In the genomic region with DNA sequence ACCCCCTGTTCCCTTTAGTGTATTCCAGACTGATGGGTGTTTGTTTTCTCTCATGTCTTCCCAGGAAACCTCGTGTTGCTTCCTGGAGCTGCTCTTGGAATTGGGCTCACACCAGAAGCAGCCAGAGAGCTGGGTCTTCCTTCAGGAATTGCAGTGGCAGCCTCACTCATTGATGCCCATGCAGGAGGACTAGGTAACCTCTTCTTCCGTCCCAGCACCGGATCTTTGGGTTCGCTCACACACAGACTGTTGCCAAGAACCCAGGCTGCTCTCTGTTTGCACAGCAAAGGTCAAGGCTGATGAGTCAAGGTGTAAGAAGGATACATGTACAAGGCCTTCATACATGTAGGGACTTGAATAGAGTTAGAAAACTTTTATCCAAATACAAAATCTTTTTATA, we compare ENCODE assay signal across 14 mouse cellular contexts.
DNase-seq lines count a peak whose midpoint lies in the region; ATAC-seq and TF ChIP-seq lines count a peak whose summit lies in the region.
"Had no signal": no experiment of that assay in that cellular context is flagged by ENCODE, and none has a peak within 500 bp of the region (broad histone marks: within the 10 kb centered on the region; RNA-seq: fewer than 3 reads in every experiment).

No protein-coding gene starts in this region.

- H3K27ac ChIP-seq in heart, embryonic 13.5 days (replicated peaks): peak overlapping the region; percentile 58; the same call in 1 of the 2 replicates
- H3K27ac ChIP-seq in heart, postnatal 0 days (ENCODE audit: low read depth): peak overlapping the region; percentile 51
- peak overlapping the region; percentile 53 for H3K27ac ChIP-seq in liver, embryonic 13.5 days
- H3K27ac ChIP-seq: forebrain, embryonic 10.5 days; midbrain, embryonic 13.5 days; neural tube, embryonic 13.5 days had no signal

- TF ChIP-seq CTCF in heart, postnatal 0 days (IDR thresholded peaks at IDR 0.05; ENCODE audit: low read depth): no peak

- DNase-seq in heart, adult 8-10 months (ENCODE audit: low spot score): no peak
- peak; percentile 83 for DNase-seq in adrenal gland, adult 2 months
- no peak for DNase-seq in heart, postnatal 0 days (ENCODE audit: low spot score)
- no peak for DNase-seq in liver, embryonic 13.5 days
- DNase-seq in spleen, postnatal 4 days (ENCODE audit: low spot score in 2 of 2): no peak
- no peak for DNase-seq in gastrocnemius, postnatal 14 days
- DNase-seq: cerebellum, adult 11-12 months; gastrocnemius, postnatal 36 days; lung, postnatal 10 days had no signal

- H3K9ac ChIP-seq in heart, embryonic 13.5 days: no peak overlapping the region
- H3K9ac ChIP-seq in heart, postnatal 0 days (replicated peaks; ENCODE audit: low read depth, low read length): no peak overlapping the region
- H3K9ac ChIP-seq in liver, embryonic 13.5 days: no peak overlapping the region
- H3K9ac ChIP-seq: midbrain, embryonic 13.5 days; neural tube, embryonic 13.5 days had no signal

- peaks cover 50% of the 10 kb centered on the region for H3K4me1 ChIP-seq in heart, embryonic 13.5 days
- H3K4me1 ChIP-seq in heart, postnatal 0 days (ENCODE audit: control insufficient read depth, insufficient read depth): peaks cover 15% of the 10 kb centered on the region; the same call in 1 of the 2 replicates
- no peaks in the 10 kb centered on the region; the same call in 1 of the 2 replicates for H3K4me1 ChIP-seq in liver, embryonic 13.5 days (replicated peaks)

- H3K36me3 ChIP-seq in heart, embryonic 13.5 days: no peaks in the 10 kb centered on the region
- no peaks in the 10 kb centered on the region for H3K36me3 ChIP-seq in heart, postnatal 0 days (replicated peaks; ENCODE audit: control insufficient read depth, insufficient read depth, low read length)
- H3K36me3 ChIP-seq in liver, embryonic 13.5 days: no peaks in the 10 kb centered on the region
- H3K36me3 ChIP-seq: forebrain, embryonic 10.5 days; midbrain, embryonic 13.5 days; neural tube, embryonic 13.5 days had no signal

- no peak overlapping the region for H3K4me2 ChIP-seq in heart, embryonic 13.5 days
- no peak overlapping the region for H3K4me2 ChIP-seq in heart, postnatal 0 days (ENCODE audit: low read depth, low read length)
- H3K4me2 ChIP-seq in liver, embryonic 13.5 days: no peak overlapping the region
- H3K4me2 ChIP-seq: midbrain, embryonic 13.5 days; neural tube, embryonic 13.5 days had no signal

- no peaks in the 10 kb centered on the region for H3K27me3 ChIP-seq in heart, embryonic 13.5 days (replicated peaks)
- H3K27me3 ChIP-seq in heart, postnatal 0 days (ENCODE audit: control insufficient read depth, insufficient read depth, low read length): no peaks in the 10 kb centered on the region
- no peaks in the 10 kb centered on the region for H3K27me3 ChIP-seq in liver, embryonic 13.5 days
- H3K27me3 ChIP-seq: midbrain, embryonic 13.5 days had no signal

- H3K9me3 ChIP-seq in heart, embryonic 13.5 days: no peaks in the 10 kb centered on the region
- H3K9me3 ChIP-seq in heart, postnatal 0 days (replicated peaks; ENCODE audit: control insufficient read depth, low read length): no peaks in the 10 kb centered on the region
- H3K9me3 ChIP-seq in liver, embryonic 13.5 days (replicated peaks): no peaks in the 10 kb centered on the region
- H3K9me3 ChIP-seq: forebrain, embryonic 10.5 days; midbrain, embryonic 13.5 days; neural tube, embryonic 13.5 days had no signal

- no peak for TF ChIP-seq EP300 in heart, postnatal 0 days (IDR thresholded peaks at IDR 0.05; ENCODE audit: low read depth)

- no peak overlapping the region for H3K4me3 ChIP-seq in heart, embryonic 13.5 days
- H3K4me3 ChIP-seq in heart, postnatal 0 days (ENCODE audit: low read depth, low read length): no peak overlapping the region
- no peak overlapping the region for H3K4me3 ChIP-seq in liver, embryonic 13.5 days (replicated peaks)
- H3K4me3 ChIP-seq: forebrain, embryonic 10.5 days; midbrain, embryonic 13.5 days; neural tube, embryonic 13.5 days had no signal

- intact Hi-C loops in gastrocnemius, postnatal 14 days (cut with DNase I; ENCODE audit: low total_unique reads): no loop called here

- no peak for ATAC-seq in heart, embryonic 13.5 days (ENCODE audit: extremely low read depth, insufficient number of reproducible peaks, low FRiP score, low TSS enrichment)
- ATAC-seq in heart, postnatal 0 days (ENCODE audit: insufficient read depth, low read depth): 0 out of 2 replicates have a peak, but pooled peaks have one; percentile 5
- no peak for ATAC-seq in liver, embryonic 13.5 days (ENCODE audit: low read depth)
- ATAC-seq in frontal cortex, adult (ENCODE audit: low TSS enrichment): no peak
- ATAC-seq: midbrain, embryonic 13.5 days had no signal

- 58% methylated on average over 4 of the region's 4 CpGs for WGBS in heart, embryonic 13.5 days
- 53% methylated on average over 4 of the region's 4 CpGs for WGBS in heart, postnatal 0 days
- WGBS in liver, embryonic 13.5 days (ENCODE audit: insufficient replicate concordance): 54% methylated on average over 4 of the region's 4 CpGs
